20 mouse cellular contexts compared by ENCODE assay signal in the genomic region with DNA sequence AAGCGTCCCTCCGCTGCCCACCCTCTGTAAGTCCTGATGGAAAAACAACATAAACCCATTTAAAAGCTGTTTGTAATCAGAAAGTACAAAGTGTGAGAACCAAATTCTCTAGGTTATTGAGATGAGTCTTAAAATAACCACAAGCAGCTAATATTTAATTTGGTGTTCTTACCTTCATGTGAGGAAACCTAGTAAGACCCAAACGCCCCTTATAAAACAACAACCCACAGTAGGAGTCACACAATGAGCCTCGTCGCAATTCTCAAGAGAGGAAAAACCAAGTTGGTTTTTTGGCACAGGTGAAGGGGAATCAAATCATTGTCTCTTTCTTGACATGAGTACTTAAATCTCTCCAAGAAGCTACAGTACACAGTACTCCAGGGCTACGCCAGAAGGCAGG.
"Had no signal": no experiment of that assay in that cellular context is flagged by ENCODE, and none has a peak within 500 bp of the region (broad histone marks: within the 10 kb centered on the region; RNA-seq: fewer than 3 reads in every experiment).

No protein-coding gene starts in this region.

- H3K4me3 ChIP-seq: limb, embryonic 12.5 days; limb, embryonic 15.5 days; midbrain, embryonic 12.5 days; midbrain, embryonic 15.5 days; neural tube, embryonic 12.5 days; neural tube, embryonic 15.5 days had no signal

- H3K9me3 ChIP-seq: limb, embryonic 12.5 days; limb, embryonic 15.5 days; midbrain, embryonic 12.5 days; midbrain, embryonic 15.5 days; neural tube, embryonic 12.5 days; neural tube, embryonic 15.5 days had no signal

- H3K27me3 ChIP-seq: limb, embryonic 12.5 days; limb, embryonic 15.5 days; midbrain, embryonic 12.5 days; midbrain, embryonic 15.5 days; neural tube, embryonic 12.5 days; neural tube, embryonic 15.5 days had no signal

- ATAC-seq: liver, postnatal 0 days; lung, postnatal 0 days; midbrain, embryonic 15.5 days had no signal

- DNase-seq: kidney, postnatal 4 days; left cerebral cortex, postnatal 4 days; liver, postnatal 0 days; lung, embryonic 14.5 days; right cerebral cortex, adult 18-20 months; right cerebral cortex, postnatal 14 days; right cerebral cortex, postnatal 4 days; thymus, adult 18-20 months; thymus, postnatal 36 days had no signal

- H3K9ac ChIP-seq: limb, embryonic 12.5 days; limb, embryonic 15.5 days; liver, embryonic 14.5 days; liver, postnatal 0 days; lung, embryonic 14.5 days; midbrain, embryonic 12.5 days; midbrain, embryonic 15.5 days; neural tube, embryonic 12.5 days; neural tube, embryonic 15.5 days had no signal

- H3K36me3 ChIP-seq: limb, embryonic 12.5 days; limb, embryonic 15.5 days; midbrain, embryonic 12.5 days; midbrain, embryonic 15.5 days; neural tube, embryonic 12.5 days; neural tube, embryonic 15.5 days had no signal

- H3K4me2 ChIP-seq: limb, embryonic 12.5 days; limb, embryonic 15.5 days; liver, embryonic 11.5 days; lung, embryonic 14.5 days; midbrain, embryonic 12.5 days; midbrain, embryonic 15.5 days; neural tube, embryonic 12.5 days; neural tube, embryonic 15.5 days had no signal

- H3K27ac ChIP-seq: kidney, postnatal 0 days; limb, embryonic 12.5 days; limb, embryonic 15.5 days; liver, embryonic 14.5 days; macrophage; midbrain, embryonic 12.5 days; midbrain, embryonic 15.5 days; neural tube, embryonic 12.5 days; neural tube, embryonic 15.5 days had no signal
